Mouse (Mus musculus): ENCODE data around the gene Grhl1.
A peak's percentile ranks its signal among the peaks of the same experiment; 100 is the strongest.
"Not testable (repeated sequence)": the region's sequence is repeated elsewhere in the genome, so short reads cannot be mapped to it uniquely, and the experiment has no call there.

Grhl1 gene

GRCm38 (mm10) chr12:24592055-24592454, 20.0 kb downstream of the Grhl1 start:
- DNase-seq (ENCODE audit: low spot score) = no peak

GRCm38 (mm10) chr12:24592956-24593672, 21.0 kb downstream of the Grhl1 start:
- no peak for DNase-seq (ENCODE audit: low spot score)

GRCm38 (mm10) chr12:24597376-24597775, 25.3 kb downstream of the Grhl1 start:
- no peak for DNase-seq (ENCODE audit: low spot score)

GRCm38 (mm10) chr12:24599366-24599895, 27.3 kb downstream of the Grhl1 start:
- DNase-seq (ENCODE audit: low spot score) = no peak

- no peak for DNase-seq (ENCODE audit: low spot score)
These were observed 28.0 kb downstream of the Grhl1 start for GRCm38 (mm10) chr12:24600074-24600473.

GRCm38 (mm10) chr12:24600806-24601205, 28.7 kb downstream of the Grhl1 start:
- peak; percentile 87 for DNase-seq (ENCODE audit: low spot score)

GRCm38 (mm10) chr12:24603266-24603665, 31.2 kb downstream of the Grhl1 start:
- DNase-seq (ENCODE audit: low spot score) = no peak

- DNase-seq (ENCODE audit: low spot score) = no peak
These were observed 34.1 kb downstream of the Grhl1 start for GRCm38 (mm10) chr12:24606166-24606565.

GRCm38 (mm10) chr12:24612591-24612990, 40.5 kb downstream of the Grhl1 start:
- no peak for DNase-seq (ENCODE audit: low spot score)

- DNase-seq (ENCODE audit: low spot score) = no peak
These were observed 42.5 kb downstream of the Grhl1 start for GRCm38 (mm10) chr12:24614452-24615075.

- no peak for DNase-seq (ENCODE audit: low spot score)
These were observed 43.1 kb downstream of the Grhl1 start for GRCm38 (mm10) chr12:24615140-24615539.

- no peak for DNase-seq (ENCODE audit: low spot score)
These were observed 47.4 kb downstream of the Grhl1 start for GRCm38 (mm10) chr12:24619436-24619835.

- DNase-seq (ENCODE audit: low spot score) = no peak
These were observed 51.6 kb downstream of the Grhl1 start for GRCm38 (mm10) chr12:24623486-24624251.

- no peak for DNase-seq (ENCODE audit: low spot score)
These were observed 54.3 kb downstream of the Grhl1 start for GRCm38 (mm10) chr12:24626401-24626800.

GRCm38 (mm10) chr12:24627215-24627614, 55.1 kb downstream of the Grhl1 start:
- no peak for DNase-seq (ENCODE audit: low spot score)

- no peak for DNase-seq (ENCODE audit: low spot score)
These were observed 58.1 kb downstream of the Grhl1 start for GRCm38 (mm10) chr12:24630220-24630619.

- no peak for DNase-seq (ENCODE audit: low spot score)
These were observed 60.3 kb downstream of the Grhl1 start for GRCm38 (mm10) chr12:24632404-24632803.

GRCm38 (mm10) chr12:24633753-24634191, 61.7 kb downstream of the Grhl1 start:
- DNase-seq (ENCODE audit: low spot score) = no peak

GRCm38 (mm10) chr12:24634212-24634611, 62.1 kb downstream of the Grhl1 start:
- DNase-seq (ENCODE audit: low spot score) = no peak

GRCm38 (mm10) chr12:24634648-24635047, 62.6 kb downstream of the Grhl1 start:
- DNase-seq (ENCODE audit: low spot score) = no peak

GRCm38 (mm10) chr12:24638787-24639186, 66.7 kb downstream of the Grhl1 start:
- not testable (repeated sequence) for DNase-seq (ENCODE audit: low spot score)

- no peak for DNase-seq (ENCODE audit: low spot score)
These were observed 70.3 kb downstream of the Grhl1 start for GRCm38 (mm10) chr12:24642370-24642802.

Data from layer of hippocampus, adult 9-10 months (tissue).